Mouse (Mus musculus): Measurements from ENCODE around the gene Lrrc61. TPM values are rescaled to one million over a fixed set of nuclear protein-coding genes. Genes with fewer than 3 reads are reported as not detected.

Gene Lrrc61
- polyA plus RNA-seq (2012; ENCODE audit: low replicate concordance) = 55.0 and 57.4 TPM in 2 replicates

GRCm38 (mm10) chr6:48554280-48555103 lies at the start of gene Lrrc61:
Gene Lrrc61 (plus strand): TSS chr6:48554796.

GRCm38 (mm10) chr6:48537105-48537954 lies 17.3 kb upstream of the Lrrc61 start, which contains the start of gene Atp6v0e2:
Gene Atp6v0e2 (plus strand): TSS chr6:48537615.

DNA sequence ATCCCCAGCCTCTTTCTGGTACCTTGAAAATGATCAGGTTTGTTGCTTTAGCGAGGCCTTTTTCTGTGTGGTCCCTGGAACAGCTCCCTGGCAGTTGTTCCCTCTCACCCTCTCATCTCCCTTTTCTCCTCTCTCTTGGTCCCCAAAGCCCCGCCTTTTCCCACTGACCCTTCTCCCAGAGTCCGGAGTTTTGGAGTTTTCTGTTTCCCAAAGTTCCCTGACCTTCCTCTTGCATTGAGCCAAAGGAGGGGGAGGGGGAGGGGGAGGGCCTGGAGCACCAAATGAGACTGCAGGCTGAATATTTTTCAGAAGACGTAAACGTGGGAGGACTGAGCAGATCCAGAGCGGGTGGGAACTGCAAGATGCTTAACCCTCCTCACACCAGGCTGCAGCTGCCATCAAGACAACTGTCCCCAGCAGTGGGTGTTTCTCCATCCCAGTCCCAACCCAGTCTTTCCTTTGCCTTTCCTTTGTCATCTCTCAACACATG lies 18.0 kb downstream of the Lrrc61 start, which contains the start of gene Rarres2:
Rarres2 (minus strand) TSS at position 218 of the 490 bp plus-strand sequence.

DNA sequence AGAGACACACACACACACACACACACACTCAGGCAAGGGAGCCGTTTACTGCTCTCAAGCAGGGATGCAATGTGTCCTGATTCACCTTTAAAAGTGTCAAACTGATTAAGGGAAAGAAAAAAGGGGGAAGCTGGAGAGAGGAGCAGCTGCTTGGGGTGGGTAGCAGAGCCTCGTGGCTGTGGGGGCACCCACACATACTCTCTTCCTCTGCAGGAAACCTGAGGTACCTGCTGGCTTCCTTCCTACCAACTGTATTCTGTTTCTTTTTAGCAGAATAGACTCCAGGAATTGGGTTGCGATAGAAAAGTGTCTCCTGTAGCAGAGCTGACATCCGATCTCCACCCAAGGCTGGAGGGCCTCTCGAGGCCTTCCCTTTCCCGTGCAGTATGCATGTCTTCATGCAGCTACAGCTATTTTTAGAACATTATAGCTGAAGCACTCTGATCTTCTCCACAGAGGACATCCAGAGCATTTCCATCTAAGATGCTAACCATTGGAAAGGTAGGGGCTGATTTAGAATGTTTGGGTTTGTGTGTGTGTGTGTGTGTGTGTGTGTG lies 34.7 kb downstream of the Lrrc61 start, which contains the start of gene Gm45021:
Gm45021 (plus strand) TSS at position 417 of the 557 bp plus-strand sequence.

DNA sequence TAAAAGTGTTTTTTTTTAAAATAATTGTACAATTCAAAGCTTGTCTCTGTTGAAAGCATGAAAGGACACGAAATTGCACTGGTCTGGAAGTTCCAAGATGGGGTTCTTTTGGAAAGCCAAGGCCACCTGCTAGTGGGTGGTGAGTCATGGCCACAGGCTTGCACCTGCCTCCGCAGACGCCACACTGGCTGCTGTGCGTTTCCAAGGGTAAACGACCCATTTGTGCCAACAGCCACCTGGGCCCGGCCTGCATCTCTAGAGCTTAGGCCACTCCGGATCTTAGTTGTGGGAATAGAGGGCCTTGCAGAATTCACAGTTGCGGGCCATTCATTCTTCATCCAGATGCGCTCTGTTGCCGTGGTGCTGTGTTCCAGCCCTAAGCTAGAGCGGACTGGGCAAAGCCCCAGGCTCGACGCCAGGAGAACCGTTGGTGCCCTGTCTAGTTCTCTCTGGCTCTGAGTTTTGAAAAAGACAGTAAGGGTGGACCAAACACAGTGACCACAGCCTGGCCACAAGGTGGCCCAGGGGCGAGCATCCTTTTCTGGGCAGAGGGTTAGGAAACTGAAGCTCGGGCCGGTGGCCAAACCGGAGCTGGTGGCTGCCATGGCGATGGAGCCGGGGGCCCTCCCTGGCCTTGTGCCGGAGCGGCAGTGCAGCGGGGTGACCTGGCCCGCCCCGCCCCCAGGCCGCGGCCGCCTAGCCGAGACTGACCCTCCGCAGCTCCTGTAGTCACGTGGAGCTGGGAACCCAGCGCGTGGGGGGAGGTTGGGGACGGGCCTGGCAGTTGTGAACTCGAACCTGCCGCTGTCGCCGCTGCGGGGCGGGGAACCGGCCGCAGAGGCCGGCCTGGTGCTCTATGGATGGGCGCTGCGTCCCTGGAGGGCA lies 38.8 kb downstream of the Lrrc61 start, which contains the start of the genes Repin1 and Gm44965:
Repin1 (plus strand) TSS at position 726 of the 885 bp plus-strand sequence.
Gm44965 (plus strand) TSS at position 784 of the 885 bp plus-strand sequence.

DNA sequence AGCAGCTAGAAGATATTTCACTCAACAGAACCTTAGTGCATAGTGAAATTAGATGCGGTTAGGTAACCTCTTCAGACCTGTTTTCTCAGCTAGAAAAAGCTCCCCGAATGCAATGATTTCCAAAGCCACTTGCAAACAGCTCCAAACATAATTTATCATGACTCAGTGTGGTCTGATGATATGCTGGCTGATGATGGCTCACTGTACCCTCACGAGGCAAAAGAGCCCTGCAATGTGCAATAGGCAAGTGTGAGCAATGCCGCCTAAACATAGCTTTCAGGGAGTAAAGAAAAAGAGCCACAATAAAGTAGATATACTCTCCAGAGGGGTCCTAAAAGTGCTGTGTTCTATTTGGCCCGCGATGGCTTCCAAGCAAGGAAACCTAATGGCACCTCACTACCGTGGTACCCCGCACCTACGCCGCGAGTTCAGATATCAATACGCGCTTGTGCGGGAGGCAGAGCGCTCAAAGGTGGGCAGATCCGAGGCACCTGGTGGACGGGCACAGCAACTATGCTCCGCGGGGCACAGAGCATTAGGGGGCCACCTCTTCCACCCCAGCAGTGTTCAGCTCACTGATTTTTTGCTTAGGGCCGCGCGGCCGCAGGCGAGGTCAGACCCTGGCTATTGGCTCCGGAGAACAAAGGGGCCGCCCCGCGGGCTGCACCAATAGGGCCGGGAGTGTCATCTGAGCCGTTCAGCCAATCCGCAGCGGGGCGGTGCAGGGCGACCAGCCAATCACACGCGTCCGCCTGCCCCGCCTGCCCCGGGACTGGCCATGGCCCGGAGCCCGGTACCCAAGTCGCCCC lies 46.9 kb downstream of the Lrrc61 start, which contains the start of gene Zfp775:
Zfp775 (plus strand) TSS at position 793 of the 809 bp plus-strand sequence.

Other genes starting within 250 kb of the Lrrc61 start
- gene Krba1, start 159.2 kb upstream of the Lrrc61 start, polyA plus RNA-seq (2012; ENCODE audit: low replicate concordance) = 16.8 and 36.8 TPM in 2 replicates
- gene Zfp467, start 109.0 kb upstream of the Lrrc61 start, polyA plus RNA-seq (2012; ENCODE audit: low replicate concordance) = 25.2 and 31.2 TPM in 2 replicates
- gene Sspo, start 106.6 kb upstream of the Lrrc61 start, polyA plus RNA-seq (2012; ENCODE audit: low replicate concordance) = 1.2 and 2.9 TPM in 2 replicates
- 0.94 and 5.5 TPM in 2 replicates for gene Atp6v0e2, start 17.2 kb upstream of the Lrrc61 start, polyA plus RNA-seq (2012; ENCODE audit: low replicate concordance)
- gene Rarres2, start 18.0 kb downstream of the Lrrc61 start, polyA plus RNA-seq (2012; ENCODE audit: low replicate concordance) = 0.35 TPM in 1 of 2 replicates, not detected in the other
- not detected in 2 replicates for gene Gm45021, start 34.8 kb downstream of the Lrrc61 start, polyA plus RNA-seq (2012; ENCODE audit: low replicate concordance)
- gene Repin1, start 39.1 kb downstream of the Lrrc61 start, polyA plus RNA-seq (2012; ENCODE audit: low replicate concordance) = 21.7 and 39.5 TPM in 2 replicates
- not detected in 2 replicates for gene Gm44965, start 39.1 kb downstream of the Lrrc61 start, polyA plus RNA-seq (2012; ENCODE audit: low replicate concordance)
- gene Zfp775, start 47.3 kb downstream of the Lrrc61 start, polyA plus RNA-seq (2012; ENCODE audit: low replicate concordance) = 2.9 and 3.6 TPM in 2 replicates
- 0.58 and 1.2 TPM in 2 replicates for gene AI854703, start 72.0 kb downstream of the Lrrc61 start, polyA plus RNA-seq (2012; ENCODE audit: low replicate concordance)
- 40.6 and 47.5 TPM in 2 replicates for gene Gimap8, start 92.4 kb downstream of the Lrrc61 start, polyA plus RNA-seq (2012; ENCODE audit: low replicate concordance)
- 2.5 and 8.7 TPM in 2 replicates for gene Gimap9, start 121.3 kb downstream of the Lrrc61 start, polyA plus RNA-seq (2012; ENCODE audit: low replicate concordance)
- gene Gimap4, start 129.8 kb downstream of the Lrrc61 start, polyA plus RNA-seq (2012; ENCODE audit: low replicate concordance) = 16.1 and 52.6 TPM in 2 replicates
- 50.6 and 78.7 TPM in 2 replicates for gene Gimap6, start 153.4 kb downstream of the Lrrc61 start, polyA plus RNA-seq (2012; ENCODE audit: low replicate concordance)
- gene Gm28053, start 163.8 kb downstream of the Lrrc61 start, polyA plus RNA-seq (2012; ENCODE audit: low replicate concordance) = 0.58 and 1.8 TPM in 2 replicates
- 8.8 and 14.1 TPM in 2 replicates for gene Gimap7, start 163.8 kb downstream of the Lrrc61 start, polyA plus RNA-seq (2012; ENCODE audit: low replicate concordance)
- gene Gimap1, start 184.3 kb downstream of the Lrrc61 start, polyA plus RNA-seq (2012; ENCODE audit: low replicate concordance) = 154 and 203 TPM in 2 replicates
- 71.0 and 148 TPM in 2 replicates for gene Gimap5, start 191.4 kb downstream of the Lrrc61 start, polyA plus RNA-seq (2012; ENCODE audit: low replicate concordance)
- 218 and 606 TPM in 2 replicates for gene Gimap3, start 216.1 kb downstream of the Lrrc61 start, polyA plus RNA-seq (2012; ENCODE audit: low replicate concordance)